Mouse (Mus musculus) testis, adult 2 months (tissue): ENCODE measurements at regions not wholly inside any gene's neighbourhood (a gene's known extent, or its start where the extent isn't known, plus 50 kb on each side); places are given as distances from the start of the nearest gene placed in this dataset.

ENCODE experiments used
- CTCF ChIP-seq: fragments of 200-500 bp; IDR thresholded peaks from 2 replicates; pipeline ENCODE4 v1.5.1; 2012; ENCODE audit warnings: low read depth, mild to moderate bottlenecking, inconsistent platforms, low read length, moderate library complexity; ENCODE audit not compliant: control insufficient read depth, insufficient read depth, insufficient replicate concordance
- POLR2A ChIP-seq: fragments of 200-500 bp; IDR thresholded peaks from 2 replicates; pipeline ENCODE4 v1.6.1; 2012; ENCODE audit warnings: low read depth, mild to moderate bottlenecking, inconsistent platforms, low read length, moderate library complexity; ENCODE audit not compliant: control insufficient read depth

DNA sequence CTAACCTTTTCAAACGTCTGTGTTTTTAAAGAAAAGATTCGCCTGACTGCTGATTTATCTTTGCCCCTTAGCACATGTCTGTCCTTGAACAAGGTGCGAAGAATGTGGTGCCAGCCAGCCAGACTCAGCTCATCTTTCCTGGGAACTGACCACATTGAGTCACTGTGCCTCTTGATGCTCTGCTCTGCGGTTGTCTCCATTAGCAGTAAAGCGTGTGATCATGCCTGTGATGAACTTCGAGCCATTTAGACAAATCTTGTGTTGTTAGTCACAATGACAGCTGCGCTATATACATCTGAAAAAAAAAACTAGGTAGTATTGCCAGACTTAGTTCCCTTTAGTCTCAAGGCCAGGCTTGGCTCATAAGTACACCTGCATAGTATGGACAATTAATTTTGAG lies 140.1 kb downstream of the Fam43a start:
- TF ChIP-seq CTCF (no peak), POLR2A (no peak)
